Mouse (Mus musculus): ENCODE data around the gene Col8a2. TPM values are rescaled to one million over a fixed set of nuclear protein-coding genes. Genes with fewer than 3 reads are reported as not detected.

Col8a2 gene
- polyA plus RNA-seq, 1 experiment from 2014 or later = 1.1 TPM

DNA sequence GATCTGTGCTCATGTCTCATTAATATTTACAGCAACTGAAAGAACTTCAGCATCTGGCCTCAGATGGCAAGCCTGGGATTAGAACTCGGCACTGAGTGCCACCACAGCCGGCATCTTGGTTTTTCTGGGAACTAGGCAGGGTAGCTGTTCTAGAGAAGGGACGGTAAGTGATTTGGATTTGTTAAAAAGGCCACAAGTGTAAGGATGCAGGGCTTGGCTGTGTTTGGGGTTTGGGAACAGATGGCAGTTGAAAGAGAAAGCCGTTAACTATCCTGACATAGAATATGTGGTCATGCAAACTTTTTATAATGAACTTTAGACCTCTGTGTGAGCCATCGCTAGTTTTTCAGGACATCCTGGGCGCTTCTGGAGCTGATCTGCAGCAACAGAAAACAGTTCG, 24.9 kb upstream of the Col8a2 start:
- H3K9ac ChIP-seq = peak overlapping the region; percentile 19; the same call in 1 of the 2 replicates
- WGBS (ENCODE audit: insufficient replicate concordance) = 46% methylated on average over 7 of the region's 7 CpGs
- peak overlapping the region; percentile 88 for H3K4me2 ChIP-seq
- no peak for ATAC-seq (ENCODE audit: insufficient read depth)
- H3K4me3 ChIP-seq (replicated peaks) = peak overlapping the region; percentile 80
- peak overlapping the region; percentile 85; the same call in 1 of the 2 replicates for H3K27ac ChIP-seq (replicated peaks)
- peaks cover 60% of the 10 kb centered on the region for H3K4me1 ChIP-seq (replicated peaks)
- H3K9me3 ChIP-seq (replicated peaks) = no peaks in the 10 kb centered on the region
- peaks cover 37% of the 10 kb centered on the region for H3K27me3 ChIP-seq
- no peaks in the 10 kb centered on the region for H3K36me3 ChIP-seq (replicated peaks)

DNA sequence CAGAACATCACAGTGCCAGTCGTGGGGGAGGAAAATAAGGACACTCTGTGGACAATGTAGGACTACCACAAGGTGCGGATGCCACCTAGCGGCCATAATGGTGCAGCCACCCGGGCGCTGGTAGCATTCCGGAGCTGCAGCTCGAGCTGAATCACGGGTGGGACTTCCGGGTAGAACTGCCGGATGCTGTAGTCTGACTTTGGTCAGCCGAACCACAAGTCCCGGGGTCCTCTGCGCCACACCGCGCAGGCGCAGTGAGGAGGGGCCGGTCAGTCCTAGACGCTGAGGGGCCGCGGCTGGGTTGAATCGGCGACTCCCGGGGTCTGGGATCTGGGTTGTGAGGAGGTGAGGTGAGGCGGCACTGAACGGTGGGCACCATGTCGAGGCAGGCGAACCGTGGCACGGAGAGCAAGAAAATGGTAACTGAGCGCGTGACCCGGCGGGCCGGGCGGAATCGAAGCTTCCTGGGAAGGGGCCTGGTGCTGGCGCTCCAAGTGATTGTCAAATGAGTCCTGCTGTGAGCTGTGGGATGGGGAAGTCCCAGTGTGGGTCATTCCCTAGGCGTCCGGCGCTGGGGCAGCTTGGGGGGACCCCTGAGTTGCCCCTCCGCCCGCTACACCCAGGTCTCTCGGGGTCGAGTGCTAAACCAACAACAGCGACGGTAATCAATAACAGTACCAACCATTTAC, 24.3 kb upstream of the Col8a2 start, which contains the start of gene Trappc3:
Trappc3 (plus strand) TSS at position 207 of the 689 bp plus-strand sequence.
- peaks cover 31% of the 10 kb centered on the region for H3K27me3 ChIP-seq
- H3K4me2 ChIP-seq = peak within 1 kb of the TSS; percentile 88
- peak within 1 kb of the TSS; percentile 80 for H3K9ac ChIP-seq
- H3K36me3 ChIP-seq (replicated peaks) = no peaks in the 10 kb centered on the region
- peak; percentile 87 for ATAC-seq (ENCODE audit: insufficient read depth)
- no peaks in the 10 kb centered on the region for H3K9me3 ChIP-seq (replicated peaks)
- H3K4me3 ChIP-seq (replicated peaks) = peak within 1 kb of the TSS; percentile 80
- H3K4me1 ChIP-seq (replicated peaks) = peaks cover 54% of the 10 kb centered on the region
- H3K27ac ChIP-seq (replicated peaks) = peak within 1 kb of the TSS; percentile 85
- under 1% methylated on average over 46 of the region's 46 CpGs for WGBS (ENCODE audit: insufficient replicate concordance)

DNA sequence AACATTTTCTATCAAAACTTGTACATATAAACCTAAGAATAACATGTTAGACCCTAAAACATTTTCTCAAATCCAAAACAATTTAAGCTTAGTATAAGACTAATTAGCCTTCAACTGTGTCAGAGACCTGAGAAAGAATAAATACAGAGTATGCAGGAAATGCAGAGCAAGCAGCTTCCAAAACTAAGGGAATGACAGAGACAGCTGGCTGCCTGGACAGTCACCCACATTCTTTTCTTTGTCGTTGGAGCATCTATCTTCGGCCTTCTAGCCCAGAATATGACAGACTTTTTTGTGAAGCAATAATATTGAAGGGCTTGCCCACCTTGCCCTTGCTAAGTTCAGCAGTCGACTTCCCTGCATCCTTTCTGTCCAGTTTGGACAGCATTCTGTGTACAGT, 17.3 kb upstream of the Col8a2 start:
- H3K4me1 ChIP-seq (replicated peaks) = no peaks in the 10 kb centered on the region
- H3K9ac ChIP-seq = no peak overlapping the region
- peaks cover 8% of the 10 kb centered on the region; the same call in 1 of the 2 replicates for H3K36me3 ChIP-seq (replicated peaks)
- no peak for ATAC-seq (ENCODE audit: insufficient read depth)
- no peak overlapping the region for H3K4me2 ChIP-seq
- no peaks in the 10 kb centered on the region for H3K9me3 ChIP-seq (replicated peaks)
- H3K27ac ChIP-seq (replicated peaks) = no peak overlapping the region
- no peak overlapping the region for H3K4me3 ChIP-seq (replicated peaks)
- WGBS (ENCODE audit: insufficient replicate concordance) = 61% methylated on average over 3 of the region's 3 CpGs
- H3K27me3 ChIP-seq = no peaks in the 10 kb centered on the region

DNA sequence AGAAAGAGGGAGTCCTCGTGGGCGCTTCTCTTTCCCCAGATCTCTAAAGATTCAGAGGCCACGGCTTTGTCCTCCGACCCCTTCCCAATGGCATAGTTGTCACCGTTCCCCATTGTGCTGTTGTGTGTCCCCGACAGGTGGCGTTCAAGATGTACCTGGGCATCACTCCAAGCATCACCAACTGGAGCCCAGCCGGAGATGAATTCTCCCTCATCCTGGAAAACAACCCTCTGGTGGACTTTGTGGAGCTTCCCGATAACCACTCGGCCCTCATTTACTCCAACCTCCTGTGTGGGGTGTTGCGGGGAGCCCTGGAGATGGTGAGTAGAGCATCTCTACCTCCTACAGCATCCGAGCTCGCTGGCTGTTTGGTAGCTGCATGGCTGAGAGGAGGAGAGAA, 12.8 kb upstream of the Col8a2 start:
- H3K4me3 ChIP-seq (replicated peaks) = no peak overlapping the region
- ATAC-seq (ENCODE audit: insufficient read depth) = no peak
- 80% methylated on average over 13 of the region's 13 CpGs for WGBS (ENCODE audit: insufficient replicate concordance)
- 0 out of 2 replicates have a peak, but pooled peaks cover 3% of the 10 kb centered on the region for H3K4me1 ChIP-seq (replicated peaks)
- no peaks in the 10 kb centered on the region for H3K27me3 ChIP-seq
- H3K9ac ChIP-seq = no peak overlapping the region
- no peak overlapping the region for H3K4me2 ChIP-seq
- H3K36me3 ChIP-seq (replicated peaks) = peaks cover 5% of the 10 kb centered on the region; the same call in 1 of the 2 replicates
- no peaks in the 10 kb centered on the region for H3K9me3 ChIP-seq (replicated peaks)
- H3K27ac ChIP-seq (replicated peaks) = no peak overlapping the region

DNA sequence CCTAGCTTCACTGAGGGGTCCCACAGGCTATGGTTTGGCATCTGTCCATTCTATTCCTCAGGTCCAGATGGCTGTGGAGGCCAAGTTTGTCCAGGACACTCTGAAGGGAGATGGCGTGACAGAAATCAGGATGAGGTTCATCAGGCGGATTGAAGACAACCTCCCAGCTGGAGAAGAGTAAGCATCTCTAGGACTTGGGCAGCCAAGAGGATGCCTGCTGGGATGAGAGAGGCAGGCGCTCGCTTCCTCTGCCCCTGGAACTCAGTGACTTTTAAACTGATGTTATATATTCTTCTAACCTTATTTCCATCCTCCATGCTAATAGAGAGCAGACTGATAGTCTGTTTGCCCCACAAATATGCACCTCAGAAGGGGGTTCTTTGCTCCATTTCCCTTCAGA, 11.5 kb upstream of the Col8a2 start:
- Histone ChIP-seq H3K27me3 (no peaks in the 10 kb centered on the region), H3K4me3 (replicated peaks) (no peak overlapping the region), H3K9ac (no peak overlapping the region), H3K4me2 (no peak overlapping the region), H3K27ac (replicated peaks) (no peak overlapping the region), H3K9me3 (replicated peaks) (no peaks in the 10 kb centered on the region), H3K36me3 (replicated peaks) (peaks cover 5% of the 10 kb centered on the region; the same call in 1 of the 2 replicates), H3K4me1 (replicated peaks) (0 out of 2 replicates have a peak, but pooled peaks cover 3% of the 10 kb centered on the region)
- no peak for ATAC-seq (ENCODE audit: insufficient read depth)
- 76% methylated on average over 4 of the region's 4 CpGs for WGBS (ENCODE audit: insufficient replicate concordance)

DNA sequence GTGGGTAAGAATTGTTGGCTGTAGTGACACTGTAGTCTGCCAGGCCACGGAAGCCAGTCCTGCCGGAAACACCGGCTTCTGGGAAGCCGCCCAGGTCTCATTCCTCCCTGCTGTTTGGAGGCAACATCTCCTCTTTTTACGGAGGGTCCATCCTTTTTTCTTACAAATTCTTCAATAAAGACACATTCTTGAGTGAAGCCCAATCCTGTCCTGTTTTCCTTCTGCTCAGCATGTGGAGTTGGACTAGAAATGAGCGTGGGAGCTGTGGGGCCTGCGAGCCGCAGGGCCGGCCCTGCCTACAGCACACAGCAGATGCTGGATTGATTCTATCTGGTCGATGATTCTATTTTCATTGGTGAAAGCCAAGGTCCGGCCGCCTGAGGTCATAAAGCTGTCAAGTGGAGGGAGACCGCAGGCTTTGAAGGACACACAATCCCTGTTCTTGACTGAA, 10.9 kb upstream of the Col8a2 start:
- Histone ChIP-seq H3K4me3 (replicated peaks) (no peak overlapping the region), H3K4me2 (no peak overlapping the region), H3K27me3 (no peaks in the 10 kb centered on the region), H3K27ac (replicated peaks) (no peak overlapping the region), H3K36me3 (replicated peaks) (peaks cover 5% of the 10 kb centered on the region; the same call in 1 of the 2 replicates), H3K9ac (no peak overlapping the region), H3K9me3 (replicated peaks) (no peaks in the 10 kb centered on the region), H3K4me1 (replicated peaks) (0 out of 2 replicates have a peak, but pooled peaks cover 3% of the 10 kb centered on the region)
- ATAC-seq (ENCODE audit: insufficient read depth) = no peak
- 82% methylated on average over 13 of the region's 13 CpGs for WGBS (ENCODE audit: insufficient replicate concordance)

DNA sequence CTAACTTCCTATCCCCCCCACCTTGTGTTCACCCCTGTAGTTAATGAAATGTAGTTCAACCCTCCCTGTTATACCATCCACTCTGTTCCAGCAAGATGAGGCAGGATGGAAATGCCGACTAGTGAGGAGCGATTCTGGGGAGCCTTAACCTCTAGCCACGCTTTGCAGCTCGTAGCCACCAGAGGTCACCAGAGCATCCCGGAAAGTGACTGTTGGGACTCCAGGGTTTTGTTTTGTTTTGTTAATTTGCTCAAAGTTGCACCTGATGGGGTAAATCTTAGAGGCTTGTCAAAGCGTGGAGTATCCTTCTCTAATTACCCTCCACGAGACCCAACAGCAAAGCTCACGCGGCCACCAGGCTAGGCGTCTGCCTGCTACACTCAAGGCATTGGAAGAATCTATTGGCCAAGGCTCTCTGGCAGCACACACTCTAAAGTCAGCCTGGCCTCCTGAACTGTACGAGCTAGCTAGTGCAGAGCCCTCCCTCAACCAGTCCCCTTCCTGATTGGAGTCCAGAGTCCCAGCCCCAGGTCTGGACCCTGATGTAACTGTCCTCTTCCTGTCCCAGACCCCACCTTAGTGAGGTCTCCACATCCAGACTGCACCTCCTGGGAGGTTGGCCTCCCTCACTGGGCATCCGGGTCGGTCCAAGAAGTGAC, 8.6 kb upstream of the Col8a2 start:
- H3K4me1 ChIP-seq (replicated peaks) = 0 out of 2 replicates have a peak, but pooled peaks cover 3% of the 10 kb centered on the region
- H3K4me3 ChIP-seq (replicated peaks) = no peak overlapping the region
- peak overlapping the region; percentile 36; the same call in 1 of the 2 replicates for H3K4me2 ChIP-seq
- no peaks in the 10 kb centered on the region for H3K9me3 ChIP-seq (replicated peaks)
- H3K27ac ChIP-seq (replicated peaks) = no peak overlapping the region
- peaks cover 5% of the 10 kb centered on the region; the same call in 1 of the 2 replicates for H3K36me3 ChIP-seq (replicated peaks)
- WGBS (ENCODE audit: insufficient replicate concordance) = 14% methylated on average over 13 of the region's 13 CpGs
- ATAC-seq (ENCODE audit: insufficient read depth) = 0 out of 2 replicates have a peak, but pooled peaks have one; percentile 34
- H3K27me3 ChIP-seq = peaks cover 7% of the 10 kb centered on the region
- H3K9ac ChIP-seq = no peak overlapping the region

DNA sequence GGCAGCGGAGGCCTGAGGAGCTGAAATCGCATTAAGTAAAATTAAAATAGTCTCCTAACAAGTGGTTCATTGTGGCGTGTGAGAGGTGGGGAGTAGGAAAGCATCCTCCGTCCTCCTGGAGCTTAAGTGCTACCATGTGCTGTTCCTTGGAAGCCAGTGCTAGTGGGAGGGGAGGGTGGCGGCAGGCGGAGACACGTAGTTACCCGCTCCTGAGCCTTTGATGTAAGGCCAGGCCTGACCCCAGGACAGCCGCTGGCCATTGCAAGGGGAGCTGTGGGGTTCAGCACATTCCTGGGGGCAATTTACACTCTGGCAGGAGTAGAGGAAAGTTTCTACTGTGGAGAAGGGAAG, 8.1 kb upstream of the Col8a2 start:
- Histone ChIP-seq H3K9ac (no peak overlapping the region), H3K4me3 (replicated peaks) (no peak overlapping the region), H3K9me3 (replicated peaks) (no peaks in the 10 kb centered on the region), H3K4me1 (replicated peaks) (0 out of 2 replicates have a peak, but pooled peaks cover 3% of the 10 kb centered on the region), H3K27me3 (peaks cover 12% of the 10 kb centered on the region), H3K4me2 (no peak overlapping the region), H3K36me3 (replicated peaks) (peaks cover 5% of the 10 kb centered on the region; the same call in 1 of the 2 replicates), H3K27ac (replicated peaks) (no peak overlapping the region)
- WGBS (ENCODE audit: insufficient replicate concordance) = 56% methylated on average over 9 of the region's 9 CpGs
- ATAC-seq (ENCODE audit: insufficient read depth) = no peak

DNA sequence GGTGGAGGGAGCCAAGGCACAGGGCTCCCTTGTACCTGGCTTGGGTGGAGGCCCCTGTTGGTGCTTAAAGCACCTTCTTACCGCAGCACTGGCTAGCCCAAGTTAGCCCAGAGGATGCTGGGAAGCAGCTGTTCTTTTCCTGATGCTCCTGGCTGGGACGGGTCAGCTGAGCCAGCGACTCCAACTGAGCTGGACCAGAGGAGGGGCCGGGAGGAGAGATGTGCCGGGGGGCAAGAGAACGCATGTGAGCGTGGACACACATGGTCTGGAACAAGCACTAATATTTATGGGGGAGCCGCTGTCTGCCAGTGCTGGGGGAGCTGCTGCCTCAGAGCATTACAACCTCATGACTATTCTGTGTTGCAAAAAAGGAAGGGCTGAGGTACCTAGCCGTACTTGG, 7.6 kb upstream of the Col8a2 start:
- H3K4me3 ChIP-seq (replicated peaks) = no peak overlapping the region
- no peak for ATAC-seq (ENCODE audit: insufficient read depth)
- WGBS (ENCODE audit: insufficient replicate concordance) = 69% methylated on average over 9 of the region's 9 CpGs
- H3K36me3 ChIP-seq (replicated peaks) = peaks cover 2% of the 10 kb centered on the region; the same call in 1 of the 2 replicates
- peaks cover 16% of the 10 kb centered on the region for H3K27me3 ChIP-seq
- H3K9me3 ChIP-seq (replicated peaks) = no peaks in the 10 kb centered on the region
- H3K4me1 ChIP-seq (replicated peaks) = 0 out of 2 replicates have a peak, but pooled peaks cover 3% of the 10 kb centered on the region
- no peak overlapping the region for H3K27ac ChIP-seq (replicated peaks)
- no peak overlapping the region for H3K9ac ChIP-seq
- no peak overlapping the region for H3K4me2 ChIP-seq

DNA sequence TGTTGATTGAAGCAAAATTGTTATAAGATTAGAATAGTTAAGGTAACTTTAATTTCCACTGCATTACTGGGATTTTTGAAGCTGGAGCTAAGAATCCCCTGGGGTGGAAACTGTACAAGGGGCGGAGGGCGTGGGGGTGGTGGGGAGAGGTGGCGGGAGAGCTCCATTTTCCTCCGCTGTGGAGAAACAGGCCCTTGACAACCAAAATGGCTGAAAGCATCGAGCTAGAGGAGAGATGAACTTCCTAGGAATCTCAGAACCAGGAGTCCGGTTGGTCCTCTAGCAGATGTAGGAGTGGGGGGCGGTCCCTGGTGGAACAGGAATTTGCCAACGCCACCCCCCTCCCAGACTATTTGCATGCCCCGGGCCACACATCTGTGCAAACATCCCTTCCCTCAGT, 4.9 kb upstream of the Col8a2 start:
- Histone ChIP-seq H3K36me3 (replicated peaks) (no peaks in the 10 kb centered on the region), H3K4me3 (replicated peaks) (no peak overlapping the region), H3K4me1 (replicated peaks) (peaks cover 10% of the 10 kb centered on the region; the same call in 1 of the 2 replicates), H3K9me3 (replicated peaks) (no peaks in the 10 kb centered on the region), H3K4me2 (no peak overlapping the region), H3K27ac (replicated peaks) (no peak overlapping the region), H3K9ac (no peak overlapping the region), H3K27me3 (peaks cover 41% of the 10 kb centered on the region)
- ATAC-seq (ENCODE audit: insufficient read depth) = no peak
- 62% methylated on average over 9 of the region's 9 CpGs for WGBS (ENCODE audit: insufficient replicate concordance)

DNA sequence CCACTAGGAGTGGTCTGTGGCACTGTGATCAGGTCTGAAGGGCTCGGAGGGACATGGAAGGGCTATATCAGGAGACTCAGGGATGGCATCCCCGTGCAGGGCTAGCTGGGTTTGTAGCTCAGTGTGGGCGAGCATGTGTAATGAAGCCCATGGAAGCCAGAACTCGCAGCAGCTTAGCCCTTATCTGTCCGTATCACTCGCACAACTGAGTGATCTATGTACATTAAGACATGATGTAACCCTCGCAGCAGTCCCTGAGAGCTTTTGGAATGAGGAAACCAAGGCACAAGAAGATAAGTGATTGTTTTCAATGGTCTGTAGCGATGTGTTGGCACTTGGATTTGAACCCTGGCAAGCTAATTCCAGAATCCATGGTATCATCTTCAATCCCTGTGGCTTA, 3.0 kb upstream of the Col8a2 start:
- peaks cover 9% of the 10 kb centered on the region; the same call in 1 of the 2 replicates for H3K4me1 ChIP-seq (replicated peaks)
- H3K4me2 ChIP-seq = no peak overlapping the region
- 36% methylated on average over 8 of the region's 8 CpGs for WGBS (ENCODE audit: insufficient replicate concordance)
- no peak overlapping the region for H3K4me3 ChIP-seq (replicated peaks)
- ATAC-seq (ENCODE audit: insufficient read depth) = no peak
- H3K27me3 ChIP-seq = peaks cover 60% of the 10 kb centered on the region
- no peaks in the 10 kb centered on the region for H3K9me3 ChIP-seq (replicated peaks)
- H3K36me3 ChIP-seq (replicated peaks) = no peaks in the 10 kb centered on the region
- no peak overlapping the region for H3K27ac ChIP-seq (replicated peaks)
- no peak overlapping the region for H3K9ac ChIP-seq

Data from liver, embryonic 15.5 days (tissue).